Mouse (Mus musculus) forebrain, embryonic 12.5 days (tissue): ENCODE results near the gene Scn4b. TPM values are rescaled to one million over a fixed set of nuclear protein-coding genes. Genes with fewer than 3 reads are reported as not detected.
A peak's percentile ranks its signal among the peaks of the same experiment; 100 is the strongest.

Source experiments
- ATAC-seq: fragments of 200-750 bp; cut with Nextera tagmentation; 2 replicates; pipeline ENCODE4 v1.8.0; 2017; ENCODE audit warnings: moderate TSS enrichment; ENCODE audit not compliant: low FRiP score
- H3K27ac ChIP-seq: fragments of 300-500 bp; sonication (generic); 2 replicates; pipeline ENCODE4 v1.5.1; 2016; ENCODE audit warnings: mild to moderate bottlenecking
- H3K27me3 ChIP-seq: fragments of 300-500 bp; sonication (generic); 2 replicates; pipeline ENCODE4 v1.6.1; 2016; ENCODE audit warnings: mild to moderate bottlenecking
- H3K36me3 ChIP-seq: fragments of 300-500 bp; sonication (generic); replicated peaks from 2 replicates; pipeline ENCODE4 v1.6.1; 2016; ENCODE audit warnings: mild to moderate bottlenecking
- H3K4me1 ChIP-seq: fragments of 300-500 bp; sonication (generic); 2 replicates; pipeline ENCODE4 v1.6.1; 2016
- H3K4me2 ChIP-seq: fragments of 300-500 bp; sonication (generic); 2 replicates; pipeline ENCODE4 v1.6.1; 2016; ENCODE audit warnings: mild to moderate bottlenecking, moderate library complexity
- H3K4me3 ChIP-seq: fragments of 300-500 bp; sonication (generic); replicated peaks from 2 replicates; pipeline ENCODE4 v1.5.1; 2016; ENCODE audit warnings: mild to moderate bottlenecking
- H3K9ac ChIP-seq: fragments of 300-500 bp; sonication (generic); 2 replicates; pipeline ENCODE4 v1.6.1; 2016; ENCODE audit warnings: mild to moderate bottlenecking
- H3K9me3 ChIP-seq: fragments of 300-500 bp; sonication (generic); 2 replicates; pipeline ENCODE4 v1.6.1; 2016
- WGBS: fragments of 180-500 bp; shearing (Covaris S2); methylation state at CpG from one replicate; pipeline ENCODE4 v1.1.7; 2016; 5-methylcytosine and 5-hydroxymethylcytosine counted together
- polyA plus RNA-seq: library from polyadenylated mRNA; unstranded; fragments of >200 nt; fragmentation: Nextera tagmentation; extraction: Ambion mirVana; gene quantifications from 2 replicates; pipeline ENCODE4 v1.2.1, GENCODE M21; 2016

Scn4b gene
- polyA plus RNA-seq, 1 experiment from 2014 or later, result 0.23 TPM

DNA sequence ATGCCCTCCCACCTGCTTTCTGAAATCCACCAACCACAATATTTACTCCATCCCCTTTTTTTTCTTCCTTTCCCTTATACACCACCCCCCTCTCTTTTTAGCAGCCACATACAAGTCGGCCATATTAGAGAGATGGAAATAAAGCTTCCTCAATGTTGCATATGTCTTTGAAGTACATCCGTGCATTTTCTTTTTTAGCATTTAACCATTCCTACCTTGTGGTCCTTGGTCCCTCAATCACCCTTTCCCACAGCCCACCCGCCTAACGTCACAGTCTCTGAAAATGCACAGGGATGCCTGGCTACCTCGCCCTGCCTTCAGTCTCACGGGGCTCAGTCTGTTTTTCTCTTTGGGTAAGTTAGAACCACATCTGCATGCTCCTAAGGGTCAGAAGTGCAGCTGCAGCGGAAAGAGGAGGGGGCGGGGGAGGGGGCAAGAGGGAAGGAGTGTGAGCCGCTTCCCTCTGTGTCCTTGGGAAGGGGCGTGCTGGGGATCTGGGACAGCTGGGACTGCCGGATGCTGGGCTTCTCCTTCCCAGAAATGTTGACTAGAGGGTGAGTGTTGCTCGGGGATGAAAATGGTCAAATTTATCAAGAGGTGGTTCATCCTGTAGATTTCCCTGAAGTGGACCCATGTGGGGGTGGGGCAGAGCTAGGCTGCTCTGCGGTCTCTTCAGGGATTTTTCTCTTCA lies 20.3 kb upstream of the Scn4b start, which contains the start of gene Scn2b:
TSS of gene Scn2b (plus strand) at position 42 of the 691 bp plus-strand sequence.
- H3K27ac ChIP-seq, result peak within 1 kb of the TSS; percentile 51; the same call in 1 of the 2 replicates
- WGBS, result under 1% methylated on average over 11 of the region's 13 CpGs

DNA sequence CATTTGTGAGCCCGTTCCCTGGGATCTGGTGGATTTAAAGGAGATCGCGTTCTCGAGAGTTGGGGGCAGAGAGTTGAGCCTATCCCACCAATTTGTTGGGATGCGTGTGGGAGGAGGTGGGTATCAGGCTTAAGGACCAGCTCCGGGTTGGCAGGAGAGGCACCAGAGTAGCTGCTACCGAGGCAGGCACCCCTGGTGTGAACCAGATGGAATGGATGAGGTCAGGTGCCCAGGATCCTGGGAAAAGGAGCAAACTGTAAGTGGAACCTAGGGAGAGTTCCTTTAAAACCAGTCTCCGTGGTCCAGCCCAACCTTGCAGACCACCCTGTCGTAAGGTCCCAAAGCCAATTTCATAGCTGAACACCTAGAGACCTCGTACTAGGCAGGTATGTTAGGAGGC lies 19.6 kb upstream of the Scn4b start:
- Histone ChIP-seq H3K4me3 (peak overlapping the region; percentile 55), H3K9ac (peak overlapping the region; percentile 70), H3K9me3 (no peaks in the 10 kb centered on the region), H3K36me3 (no peaks in the 10 kb centered on the region), H3K27ac (no peak overlapping the region), H3K27me3 (peaks cover 10% of the 10 kb centered on the region), H3K4me2 (peak overlapping the region; percentile 56), H3K4me1 (peaks cover 29% of the 10 kb centered on the region)
- no peak for ATAC-seq
- WGBS, result 27% methylated on average over 10 of the region's 10 CpGs

More for the DNA sequence above, 20.3 kb upstream of the Scn4b start, which contains the start of gene Scn2b:
- peak; percentile 61; the same call in 1 of the 2 replicates for ATAC-seq
- no peaks in the 10 kb centered on the region for H3K36me3 ChIP-seq
- peaks cover 14% of the 10 kb centered on the region for H3K27me3 ChIP-seq
- peaks cover 29% of the 10 kb centered on the region for H3K4me1 ChIP-seq
- peak within 1 kb of the TSS; percentile 56 for H3K4me2 ChIP-seq
- H3K9me3 ChIP-seq, result no peaks in the 10 kb centered on the region
- peak within 1 kb of the TSS; percentile 70 for H3K9ac ChIP-seq
- H3K4me3 ChIP-seq, result peak within 1 kb of the TSS; percentile 55

DNA sequence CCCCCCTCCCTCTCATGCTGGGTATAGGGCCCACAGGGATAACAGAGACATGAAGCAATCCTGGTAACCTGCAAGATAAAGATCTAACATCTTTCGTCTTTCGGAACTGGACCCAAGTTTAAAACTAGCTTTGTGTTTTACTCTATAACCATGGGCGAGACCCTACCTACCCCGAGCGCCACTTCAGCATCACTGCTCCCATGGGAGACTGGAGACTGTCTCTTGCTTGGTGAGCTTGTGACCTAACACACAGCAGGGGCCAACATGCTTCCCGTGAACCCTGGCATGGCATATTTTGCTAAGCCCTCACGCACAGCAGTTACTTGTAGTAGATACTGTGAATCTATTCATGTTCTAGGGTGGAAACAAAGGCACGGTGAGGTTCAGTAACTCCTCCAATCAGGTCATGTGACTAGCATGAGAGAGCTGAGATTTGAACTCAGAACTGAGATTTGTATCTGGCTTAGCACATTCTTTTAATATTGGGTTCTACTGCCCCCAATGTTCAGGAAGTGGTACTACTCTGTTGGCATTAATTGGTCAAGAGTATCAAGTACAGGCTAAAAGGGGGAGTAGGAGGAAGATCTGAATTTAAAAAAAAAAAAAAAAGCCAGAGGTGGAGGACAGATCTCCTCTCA lies 18.8 kb upstream of the Scn4b start:
- H3K9me3 ChIP-seq, result no peaks in the 10 kb centered on the region
- H3K4me1 ChIP-seq, result peaks cover 29% of the 10 kb centered on the region
- H3K36me3 ChIP-seq, result no peaks in the 10 kb centered on the region
- no peak for ATAC-seq
- peaks cover 10% of the 10 kb centered on the region for H3K27me3 ChIP-seq
- H3K27ac ChIP-seq, result no peak overlapping the region
- no peak overlapping the region for H3K4me3 ChIP-seq
- H3K4me2 ChIP-seq, result no peak overlapping the region; the same call in 1 of the 2 replicates
- WGBS, result 96% methylated on average over 8 of the region's 8 CpGs
- H3K9ac ChIP-seq, result no peak overlapping the region

DNA sequence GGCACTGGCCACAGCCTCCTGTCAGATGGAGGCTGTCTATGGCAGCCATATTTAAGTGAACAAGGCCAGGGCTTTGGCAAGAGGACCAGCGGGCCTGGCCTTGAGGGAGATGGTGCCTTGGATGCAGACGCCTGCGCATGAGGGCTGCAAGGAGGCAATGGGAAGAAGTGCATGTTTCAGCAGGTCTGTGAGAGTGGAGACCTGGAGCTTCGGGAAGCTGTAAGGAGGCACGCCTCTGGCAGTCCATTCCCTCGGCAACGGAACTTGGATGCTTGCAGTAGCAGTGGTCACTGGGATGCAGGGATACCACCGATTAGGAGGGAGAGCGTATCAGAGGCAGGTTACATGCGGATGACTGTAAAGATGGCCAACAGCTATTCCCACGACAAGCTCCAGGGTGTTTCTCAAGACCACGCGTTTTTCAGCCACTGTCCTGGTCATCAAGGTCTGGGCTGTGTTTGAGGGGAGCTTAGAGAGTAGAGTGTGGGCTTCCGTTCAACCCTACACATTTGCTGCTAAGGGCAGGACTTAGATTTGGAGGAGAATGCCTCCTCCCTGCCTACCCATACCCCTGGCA lies 18.2 kb upstream of the Scn4b start:
- no peak for ATAC-seq

DNA sequence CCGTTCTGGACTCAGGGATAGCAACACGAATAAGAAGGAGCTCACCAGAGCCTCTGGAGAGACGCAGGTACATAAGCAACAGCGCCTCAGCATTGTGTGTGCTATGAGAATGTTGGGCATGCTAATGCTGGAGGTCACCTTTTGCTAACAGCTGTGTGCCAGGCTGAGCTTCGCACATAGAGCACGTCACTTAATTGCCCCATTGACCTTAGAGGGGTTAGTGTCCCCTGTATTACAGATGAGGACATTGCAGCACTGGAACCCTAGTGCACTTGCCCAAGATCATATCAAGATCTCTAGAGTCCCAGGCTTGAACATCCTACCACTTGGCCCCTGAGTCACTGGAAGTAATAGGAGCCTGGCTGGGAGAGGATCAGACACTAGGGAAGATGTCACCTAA lies 17.6 kb upstream of the Scn4b start:
- H3K4me3 ChIP-seq, result no peak overlapping the region
- H3K27me3 ChIP-seq, result peaks cover 10% of the 10 kb centered on the region
- H3K4me2 ChIP-seq, result no peak overlapping the region
- no peak overlapping the region for H3K9ac ChIP-seq
- ATAC-seq, result no peak
- peaks cover 26% of the 10 kb centered on the region for H3K4me1 ChIP-seq
- H3K27ac ChIP-seq, result no peak overlapping the region
- H3K36me3 ChIP-seq, result peaks cover 4% of the 10 kb centered on the region; the same call in 1 of the 2 replicates
- 92% methylated on average over 6 of the region's 6 CpGs for WGBS
- H3K9me3 ChIP-seq, result no peaks in the 10 kb centered on the region

More for the DNA sequence above, 18.2 kb upstream of the Scn4b start:
- H3K27ac ChIP-seq, result no peak overlapping the region
- no peak overlapping the region for H3K9ac ChIP-seq
- H3K9me3 ChIP-seq, result no peaks in the 10 kb centered on the region
- 90% methylated on average over 14 of the region's 14 CpGs for WGBS
- no peaks in the 10 kb centered on the region for H3K36me3 ChIP-seq
- H3K4me1 ChIP-seq, result peaks cover 29% of the 10 kb centered on the region
- H3K27me3 ChIP-seq, result peaks cover 10% of the 10 kb centered on the region
- H3K4me3 ChIP-seq, result no peak overlapping the region
- H3K4me2 ChIP-seq, result no peak overlapping the region

DNA sequence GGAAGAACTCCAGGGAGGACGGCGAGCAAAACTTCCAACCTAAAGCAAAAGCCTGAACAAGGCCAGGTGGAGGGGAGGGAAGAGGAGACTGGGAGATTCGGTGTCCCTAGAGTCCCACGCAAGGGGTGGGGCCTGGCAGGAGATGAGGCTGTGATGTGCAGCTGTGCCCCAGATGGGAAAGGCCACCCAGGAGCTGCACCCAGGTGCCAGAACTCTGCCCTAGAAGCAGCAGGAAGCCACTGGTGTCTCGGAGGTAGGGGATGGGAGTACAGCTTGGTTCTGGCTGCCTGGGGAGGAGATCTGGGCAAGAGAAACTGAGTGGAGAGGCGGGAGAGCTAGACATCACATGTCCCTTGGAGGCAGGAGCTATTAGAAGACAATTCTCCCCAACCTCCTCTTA lies 17.2 kb upstream of the Scn4b start:
- Histone ChIP-seq H3K4me3 (no peak overlapping the region), H3K4me1 (peaks cover 23% of the 10 kb centered on the region), H3K27me3 (peaks cover 10% of the 10 kb centered on the region), H3K9me3 (no peaks in the 10 kb centered on the region), H3K36me3 (peaks cover 7% of the 10 kb centered on the region; the same call in 1 of the 2 replicates), H3K4me2 (no peak overlapping the region), H3K9ac (no peak overlapping the region), H3K27ac (no peak overlapping the region)
- no peak for ATAC-seq
- WGBS, result 58% methylated on average over 6 of the region's 6 CpGs

DNA sequence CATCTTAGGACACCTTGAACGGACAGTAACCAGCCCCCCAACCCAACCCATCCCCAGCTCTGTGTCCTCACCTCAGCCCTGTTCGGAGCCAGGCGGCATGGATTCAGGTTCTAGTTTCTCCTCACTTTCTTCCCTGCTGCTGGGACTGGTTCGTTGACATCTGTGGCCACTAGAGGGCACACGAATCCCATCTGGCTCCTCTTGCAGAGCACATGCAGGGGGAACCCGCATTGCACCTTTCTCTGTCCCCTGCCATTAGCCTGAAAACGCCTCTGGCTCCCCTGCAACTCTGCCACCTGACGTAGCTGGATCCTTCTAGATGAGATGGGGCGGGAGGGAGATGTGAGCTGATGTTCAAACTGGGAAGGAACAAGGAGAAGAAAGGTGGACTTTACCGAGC lies 16.4 kb upstream of the Scn4b start:
- H3K36me3 ChIP-seq, result peaks cover 7% of the 10 kb centered on the region; the same call in 1 of the 2 replicates
- H3K9ac ChIP-seq, result peak overlapping the region; percentile 29; the same call in 1 of the 2 replicates
- H3K9me3 ChIP-seq, result no peaks in the 10 kb centered on the region
- H3K4me3 ChIP-seq, result peak overlapping the region; percentile 13; the same call in 1 of the 2 replicates
- no peak overlapping the region for H3K27ac ChIP-seq
- ATAC-seq, result peak; percentile 63; the same call in 1 of the 2 replicates
- H3K4me2 ChIP-seq, result peak overlapping the region; percentile 47
- WGBS, result 4% methylated on average over 10 of the region's 10 CpGs
- H3K27me3 ChIP-seq, result peaks cover 6% of the 10 kb centered on the region
- H3K4me1 ChIP-seq, result peaks cover 21% of the 10 kb centered on the region

DNA sequence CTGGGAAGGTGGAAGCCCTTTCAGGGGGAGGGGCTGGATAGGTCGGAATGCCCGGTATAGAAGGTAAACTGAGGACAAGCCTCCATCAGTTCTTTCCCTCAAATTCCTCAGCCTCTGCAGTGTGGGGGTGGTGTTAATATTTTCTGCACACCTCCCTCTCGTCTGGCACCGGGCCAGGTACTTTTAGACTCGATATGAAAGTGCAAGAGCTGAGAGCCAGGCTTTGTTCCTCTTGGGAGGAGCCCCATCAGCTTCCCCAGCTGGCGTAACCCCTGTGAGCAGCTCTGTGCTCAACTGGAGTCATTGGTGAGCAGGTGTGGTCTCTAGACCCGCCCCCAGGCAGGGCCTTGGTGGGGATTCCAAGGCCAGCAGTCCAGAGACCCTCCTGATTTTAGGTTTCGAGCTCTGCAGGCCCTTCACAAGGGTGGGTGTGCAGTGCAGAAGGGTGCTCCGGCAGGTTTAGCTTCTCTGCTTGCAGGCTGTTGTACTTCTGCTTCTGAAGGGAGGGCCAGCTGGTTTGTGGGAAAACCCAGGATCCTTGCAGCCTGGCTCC lies 15.9 kb upstream of the Scn4b start:
- Histone ChIP-seq H3K36me3 (peaks cover 7% of the 10 kb centered on the region; the same call in 1 of the 2 replicates), H3K4me3 (peak overlapping the region; percentile 13; the same call in 1 of the 2 replicates), H3K4me2 (peak overlapping the region; percentile 47), H3K4me1 (peaks cover 21% of the 10 kb centered on the region), H3K27ac (no peak overlapping the region), H3K9me3 (no peaks in the 10 kb centered on the region), H3K9ac (peak overlapping the region; percentile 29; the same call in 1 of the 2 replicates), H3K27me3 (peaks cover 1% of the 10 kb centered on the region)
- 0 out of 2 replicates have a peak, but pooled peaks have one; percentile 15 for ATAC-seq
- WGBS, result 20% methylated on average over 9 of the region's 9 CpGs

DNA sequence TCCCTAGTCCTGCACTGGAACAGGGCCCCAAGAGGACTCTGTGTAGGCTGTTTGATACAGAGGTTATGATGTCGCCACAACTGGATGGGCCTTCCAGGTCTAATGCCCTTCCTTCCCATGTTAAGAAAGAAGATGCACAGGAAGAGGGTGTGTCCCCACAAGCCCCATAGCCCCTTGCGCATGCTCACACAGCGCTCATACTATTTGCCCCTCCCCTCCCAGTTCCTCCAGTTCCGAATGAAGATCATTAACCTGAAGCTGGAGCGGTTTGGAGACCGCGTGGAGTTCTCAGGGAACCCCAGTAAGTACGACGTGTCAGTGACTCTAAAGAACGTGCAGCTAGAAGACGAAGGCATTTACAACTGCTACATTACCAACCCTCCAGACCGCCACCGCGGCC lies 13.0 kb upstream of the Scn4b start:
- 92% methylated on average over 14 of the region's 14 CpGs for WGBS
- Histone ChIP-seq H3K9ac (no peak overlapping the region), H3K9me3 (no peaks in the 10 kb centered on the region), H3K36me3 (peaks cover 7% of the 10 kb centered on the region; the same call in 1 of the 2 replicates), H3K27ac (no peak overlapping the region), H3K4me1 (peaks cover 9% of the 10 kb centered on the region), H3K4me3 (no peak overlapping the region), H3K27me3 (peaks cover 3% of the 10 kb centered on the region; the same call in 1 of the 2 replicates), H3K4me2 (no peak overlapping the region)
- ATAC-seq, result no peak

DNA sequence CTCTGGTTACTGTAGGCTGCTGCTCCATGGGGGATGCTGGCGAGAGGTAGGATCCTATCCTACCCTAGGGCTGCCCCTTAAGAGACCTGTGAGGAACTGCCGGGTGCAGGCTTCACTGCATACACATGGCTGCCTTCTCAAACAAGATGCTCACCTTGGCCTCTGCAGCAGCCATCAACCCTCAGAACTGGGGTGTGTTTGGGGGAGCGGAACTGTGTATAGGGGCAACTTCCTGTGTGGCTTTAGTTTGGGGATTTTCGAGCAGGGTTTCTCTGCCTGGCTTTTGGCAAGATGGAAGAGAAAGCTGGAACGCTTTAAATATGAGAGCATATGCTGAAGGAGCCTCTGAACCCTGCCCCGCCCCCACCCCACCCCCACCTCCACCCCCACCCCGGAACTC lies 11.3 kb upstream of the Scn4b start:
- no peak for ATAC-seq
- Histone ChIP-seq H3K9me3 (no peaks in the 10 kb centered on the region), H3K4me1 (peaks cover 7% of the 10 kb centered on the region), H3K9ac (no peak overlapping the region), H3K4me3 (no peak overlapping the region), H3K27me3 (peaks cover 12% of the 10 kb centered on the region), H3K27ac (no peak overlapping the region), H3K36me3 (peaks cover 7% of the 10 kb centered on the region; the same call in 1 of the 2 replicates), H3K4me2 (no peak overlapping the region)
- WGBS, result 62% methylated on average over 7 of the region's 7 CpGs

DNA sequence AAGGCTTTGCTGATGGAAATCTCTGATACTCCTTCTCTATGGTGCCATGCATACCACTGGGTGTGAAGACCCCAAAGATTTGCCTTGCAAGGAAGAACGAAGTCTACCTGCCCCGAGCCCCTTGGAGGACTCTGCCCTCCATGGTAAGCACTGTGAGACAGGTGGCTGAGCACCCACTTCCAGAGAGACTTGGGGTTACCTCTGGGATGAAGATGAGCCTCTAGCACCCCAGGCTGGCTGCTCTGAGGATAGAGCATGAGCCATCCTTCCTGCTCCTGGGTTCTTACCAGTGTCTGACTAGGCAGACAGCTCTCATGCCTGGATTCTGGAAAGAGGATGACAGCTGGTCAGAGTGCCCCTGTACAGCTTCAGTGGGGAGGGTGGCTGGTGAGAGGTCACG lies 8.1 kb upstream of the Scn4b start:
- H3K36me3 ChIP-seq, result peaks cover 7% of the 10 kb centered on the region; the same call in 1 of the 2 replicates
- H3K27me3 ChIP-seq, result peaks cover 40% of the 10 kb centered on the region
- no peak overlapping the region for H3K9ac ChIP-seq
- no peak overlapping the region for H3K27ac ChIP-seq
- WGBS, result 88% methylated on average over 3 of the region's 3 CpGs
- no peak overlapping the region for H3K4me3 ChIP-seq
- H3K4me1 ChIP-seq, result 0 out of 2 replicates have a peak, but pooled peaks cover 3% of the 10 kb centered on the region
- H3K4me2 ChIP-seq, result no peak overlapping the region
- no peak for ATAC-seq
- H3K9me3 ChIP-seq, result no peaks in the 10 kb centered on the region
